Mouse (Mus musculus) C2C12 (cell line): Measurements from ENCODE around the gene Yjefn3.

ENCODE experiments used
- CEBPB ChIP-seq: IDR thresholded peaks from one replicate; pipeline ENCODE4 v1.6.1; 2011; ENCODE audit warnings: low read depth, mild to moderate bottlenecking, control low read depth, moderate library complexity
- CTCF ChIP-seq: IDR thresholded peaks from one replicate; pipeline ENCODE4 v1.5.1; 2011; ENCODE audit not compliant: control insufficient read depth, insufficient read depth, insufficient read length
- MAX ChIP-seq: IDR thresholded peaks from one replicate; pipeline ENCODE4 v1.6.1; 2011; ENCODE audit warnings: mild to moderate bottlenecking, control low read depth
- MYOG ChIP-seq: IDR thresholded peaks from one replicate; pipeline ENCODE4 v1.6.1; 2011; ENCODE audit not compliant: control insufficient read depth, insufficient read length; ENCODE audit errors: extremely low read depth
- USF1 ChIP-seq: IDR thresholded peaks from one replicate; pipeline ENCODE4 v1.6.1; 2011; ENCODE audit warnings: low read depth, mild to moderate bottlenecking, control low read depth, moderate library complexity

- TF ChIP-seq CTCF (no peak), USF1 (no peak), CEBPB (no peak), MAX (no peak), MYOG (no peak)
Measured at GRCm38 (mm10) chr8:69861251-69861650, 41.3 kb downstream of the Yjefn3 start.
